Mouse (Mus musculus) kidney, adult 2 months (tissue): ENCODE results near the gene Ddx54.
A peak's percentile ranks its signal among the peaks of the same experiment; 100 is the strongest.

Experiments
- CTCF ChIP-seq: fragments of 200-500 bp; conservative IDR thresholded peaks from 2 replicates; pipeline ENCODE4 v1.5.1; 2011; ENCODE audit warnings: low read depth, mild to moderate bottlenecking, control low read depth, low read length, moderate library complexity, mixed read lengths; ENCODE audit not compliant: insufficient read depth, insufficient read length
- POLR2A ChIP-seq: fragments of 200-500 bp; IDR thresholded peaks from one replicate; pipeline ENCODE4 v1.6.1; 2011; ENCODE audit warnings: low read depth, low read length, control low read depth

- TF ChIP-seq POLR2A (no peak), CTCF (peak; percentile 92)
These were observed 6.9 kb upstream of the Ddx54 start for GRCm38 (mm10) chr5:120605688-120606087.
